Comparison of ENCODE assay signal across 18 mouse cellular contexts in the genomic region with DNA sequence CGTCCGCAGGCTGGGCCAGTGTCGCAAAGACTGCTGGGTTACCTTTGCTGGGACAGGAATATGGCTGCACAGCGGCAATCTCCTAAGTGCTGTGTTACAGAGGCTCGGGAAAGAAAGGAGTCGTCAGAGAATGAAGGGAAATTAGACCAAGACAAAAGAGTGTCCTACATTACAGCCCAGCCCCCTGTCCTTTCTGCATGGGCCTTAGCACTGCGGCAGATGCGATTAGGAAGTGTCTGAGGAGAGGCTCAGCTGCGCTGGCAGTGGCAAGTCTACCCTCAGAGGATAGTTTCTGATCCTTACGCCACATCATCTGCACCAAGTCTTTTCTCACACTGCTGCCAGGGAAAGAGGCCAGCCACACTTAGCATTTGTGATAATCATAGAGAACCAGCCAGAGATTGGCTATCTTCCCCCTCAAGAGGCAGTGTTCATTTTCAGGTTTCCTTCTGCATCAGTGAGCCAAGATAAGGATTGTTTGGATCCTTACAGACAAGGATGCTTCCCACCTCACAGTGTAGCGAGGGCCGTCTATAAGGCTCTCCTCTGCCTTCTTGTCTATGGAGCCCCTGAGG. TPM values are rescaled to one million over a fixed set of nuclear protein-coding genes. Genes with fewer than 3 reads are reported as not detected.
DNase-seq lines count a peak whose midpoint lies in the region; ATAC-seq and TF ChIP-seq lines count a peak whose summit lies in the region.
"Had no signal": no experiment of that assay in that cellular context is flagged by ENCODE, and none has a peak within 500 bp of the region (broad histone marks: within the 10 kb centered on the region; RNA-seq: fewer than 3 reads in every experiment).

No protein-coding gene starts in this region.

- peak; percentile 24 for DNase-seq in forebrain, embryonic 14.5 days (ENCODE audit: low spot score)
- no peak for DNase-seq in kidney, adult 2 months
- no peak for DNase-seq in kidney, postnatal 10 days
- peak; percentile 27 to 32 for DNase-seq in right cerebral cortex, adult 2 months (ENCODE audit: low spot score in 2 of 2)
- no peak for DNase-seq in right cerebral cortex, postnatal 4 days
- DNase-seq in telencephalon, adult 2 months (ENCODE audit: low read depth, low spot score), result peak; percentile 63
- no peak for DNase-seq in layer of hippocampus, postnatal 25 days (ENCODE audit: extremely low spot score in 1 of 2, low spot score in 1 of 2)
- DNase-seq: heart, postnatal 36 days; thymus, adult 2 months had no signal

- no peak for TF ChIP-seq POLR2A in kidney, adult 2 months (IDR thresholded peaks at IDR 0.05; ENCODE audit: low read depth, low read length)

- no peak overlapping the region for H3K4me2 ChIP-seq in forebrain, embryonic 14.5 days (ENCODE audit: low read length)
- no peak overlapping the region for H3K4me2 ChIP-seq in forebrain, embryonic 12.5 days
- H3K4me2 ChIP-seq: embryonic facial prominence, embryonic 15.5 days; neural tube, embryonic 13.5 days had no signal

- no peaks in the 10 kb centered on the region for H3K27me3 ChIP-seq in forebrain, embryonic 14.5 days (replicated peaks; ENCODE audit: control insufficient read depth, insufficient read depth, low read length)
- H3K27me3 ChIP-seq in forebrain, embryonic 12.5 days, result peaks cover 2% of the 10 kb centered on the region; the same call in 1 of the 2 replicates
- H3K27me3 ChIP-seq in kidney, adult 2 months (replicated peaks; ENCODE audit: control insufficient read depth, insufficient read depth, low read length), result no peaks in the 10 kb centered on the region
- H3K27me3 ChIP-seq: embryonic facial prominence, embryonic 15.5 days had no signal

- H3K9me3 ChIP-seq in forebrain, embryonic 14.5 days (replicated peaks; ENCODE audit: control insufficient read depth, low read length), result no peaks in the 10 kb centered on the region
- no peaks in the 10 kb centered on the region for H3K9me3 ChIP-seq in forebrain, embryonic 12.5 days
- H3K9me3 ChIP-seq: embryonic facial prominence, embryonic 15.5 days; neural tube, embryonic 13.5 days had no signal

- WGBS in forebrain, embryonic 14.5 days, result 48% methylated on average over 12 of the region's 12 CpGs
- WGBS in forebrain, embryonic 12.5 days, result 61% methylated on average over 12 of the region's 12 CpGs
- WGBS in kidney, adult 2 months, result 79% methylated on average over 12 of the region's 12 CpGs

- no peak overlapping the region for H3K9ac ChIP-seq in forebrain, embryonic 14.5 days (ENCODE audit: low read length)
- H3K9ac ChIP-seq in forebrain, embryonic 12.5 days, result no peak overlapping the region
- H3K9ac ChIP-seq: embryonic facial prominence, embryonic 15.5 days; liver, embryonic 14.5 days; neural tube, embryonic 13.5 days had no signal

- no peaks in the 10 kb centered on the region for H3K36me3 ChIP-seq in forebrain, embryonic 14.5 days (ENCODE audit: control insufficient read depth, insufficient read depth, low read length)
- no peaks in the 10 kb centered on the region for H3K36me3 ChIP-seq in forebrain, embryonic 12.5 days (replicated peaks)
- H3K36me3 ChIP-seq in kidney, adult 2 months (ENCODE audit: control insufficient read depth, insufficient read depth, low read length), result no peaks in the 10 kb centered on the region
- H3K36me3 ChIP-seq: embryonic facial prominence, embryonic 15.5 days had no signal

- no peak overlapping the region for H3K27ac ChIP-seq in forebrain, embryonic 14.5 days (ENCODE audit: low read depth, low read length)
- H3K27ac ChIP-seq in forebrain, embryonic 12.5 days, result no peak overlapping the region
- no peak overlapping the region; the same call in 1 of the 2 replicates for H3K27ac ChIP-seq in kidney, adult 2 months (ENCODE audit: insufficient read depth, low read depth, low read length)
- H3K27ac ChIP-seq: embryonic facial prominence, embryonic 15.5 days; liver, embryonic 14.5 days; neural tube, embryonic 13.5 days had no signal

- TF ChIP-seq CTCF in kidney, adult 2 months (conservative IDR thresholded peaks at IDR 0.05; ENCODE audit: insufficient read depth, insufficient read length, low read depth, low read length), result no peak

- H3K4me3 ChIP-seq in forebrain, embryonic 14.5 days (ENCODE audit: low read depth, low read length), result no peak overlapping the region
- no peak overlapping the region for H3K4me3 ChIP-seq in forebrain, embryonic 12.5 days (replicated peaks)
- peak overlapping the region; percentile 48 for H3K4me3 ChIP-seq in kidney, adult 2 months (ENCODE audit: insufficient read depth, low read depth, low read length)
- H3K4me3 ChIP-seq: embryonic facial prominence, embryonic 15.5 days; neural tube, embryonic 13.5 days had no signal

- H3K4me1 ChIP-seq in forebrain, embryonic 14.5 days (ENCODE audit: control insufficient read depth, insufficient read depth, low read length), result no peaks in the 10 kb centered on the region
- 0 out of 2 replicates have a peak, but pooled peaks cover 9% of the 10 kb centered on the region for H3K4me1 ChIP-seq in forebrain, embryonic 12.5 days
- no peaks in the 10 kb centered on the region for H3K4me1 ChIP-seq in kidney, adult 2 months (ENCODE audit: control insufficient read depth, insufficient read depth, low read length)
- H3K4me1 ChIP-seq: embryonic facial prominence, embryonic 15.5 days had no signal

- ATAC-seq in forebrain, embryonic 14.5 days, result no peak
- no peak for ATAC-seq in forebrain, embryonic 12.5 days (ENCODE audit: low FRiP score)

RNA-seq across cellular contexts. Expression of a gene that starts 17.0 kb away (rescaled TPM):
- polyA plus RNA-seq in forebrain, embryonic 14.5 days (2014; fragmentation: Nextera tagmentation; extraction: Ambion mirVana), result not detected in 2 replicates
- not detected in 2 replicates for polyA plus RNA-seq in forebrain, embryonic 12.5 days (2016; fragmentation: Nextera tagmentation; extraction: Ambion mirVana)
- polyA plus RNA-seq in kidney, adult 2 months (2012; rRNA removed), result not detected in 2 replicates
- total RNA-seq in layer of hippocampus, postnatal 25 days (2021), result not detected
- total RNA-seq: adrenal gland, adult 18-20 months; granulocyte monocyte progenitor cell, adult 5-6 weeks; heart, postnatal 36 days; layer of hippocampus, adult 8-10 months had no signal
- polyA plus RNA-seq: embryonic facial prominence, embryonic 15.5 days; kidney, embryonic 14.5 days; limb, embryonic 11.5 days; liver, embryonic 14.5 days; neural tube, embryonic 13.5 days; thymus, adult 2 months had no signal

RNA-seq across cellular contexts. Expression of a gene that starts 33.5 kb away (rescaled TPM):
- 5.3 and 6.8 TPM in 2 replicates for polyA plus RNA-seq in forebrain, embryonic 14.5 days (2014; fragmentation: Nextera tagmentation; extraction: Ambion mirVana)
- polyA plus RNA-seq in forebrain, embryonic 12.5 days (2016; fragmentation: Nextera tagmentation; extraction: Ambion mirVana), result 8.9 and 9.0 TPM in 2 replicates
- 4.5 and 4.7 TPM in 2 replicates for polyA plus RNA-seq in kidney, adult 2 months (2012; rRNA removed)
- 10 to 100 TPM; 31.1 to 35.3 TPM for total RNA-seq in layer of hippocampus, postnatal 25 days (2021)

Comparison
In these comparisons a context has a peak if more than half of its experiments do, and no peak if none do; other contexts are left out.
1. DNase-seq: peak in forebrain, embryonic 14.5 days (single experiment), right cerebral cortex, adult 2 months (2 of 2) and telencephalon, adult 2 months (single experiment); none in kidney, adult 2 months (single experiment), kidney, postnatal 10 days (single experiment), right cerebral cortex, postnatal 4 days (single experiment) and layer of hippocampus, postnatal 25 days (0 of 2).